Mouse (Mus musculus) lung, postnatal 0 days (tissue): Measurements from ENCODE around the gene Slc2a5.

Source experiments
- CTCF ChIP-seq: IDR thresholded peaks from 2 replicates; pipeline ENCODE4 v1.5.1; 2016; ENCODE audit warnings: antibody characterized with exemption, mild to moderate bottlenecking
- EP300 ChIP-seq: IDR thresholded peaks from 2 replicates; pipeline ENCODE4 v1.6.1; 2016; ENCODE audit warnings: antibody characterized with exemption, mild to moderate bottlenecking, control low read depth

GRCm38 (mm10) chr4:150097847-150098246 is 21.2 kb upstream of the Slc2a5 start:
- TF ChIP-seq CTCF (no peak), EP300 (no peak)
